Mouse (Mus musculus): Measurements from ENCODE around the gene Lrp11.

- TF ChIP-seq POLR2A (IDR thresholded peaks at IDR 0.05; ENCODE audit: borderline replicate concordance, low read depth, low read length): no peak
- no peak for TF ChIP-seq CTCF (IDR thresholded peaks at IDR 0.05; ENCODE audit: low read depth, low read length)
These were observed 15.6 kb downstream of the Lrp11 start for GRCm38 (mm10) chr10:7605168-7605567.
